Mouse (Mus musculus) liver, postnatal 0 days (tissue): ENCODE data around the gene Herc3.

Source experiments
- CTCF ChIP-seq: sonication (generic); IDR thresholded peaks from 2 replicates; pipeline ENCODE4 v1.5.1; 2016; ENCODE audit warnings: antibody characterized with exemption, low read depth
- EP300 ChIP-seq: IDR thresholded peaks from 2 replicates; pipeline ENCODE4 v1.6.1; 2016; ENCODE audit warnings: antibody characterized with exemption, low read depth, mild to moderate bottlenecking

DNA sequence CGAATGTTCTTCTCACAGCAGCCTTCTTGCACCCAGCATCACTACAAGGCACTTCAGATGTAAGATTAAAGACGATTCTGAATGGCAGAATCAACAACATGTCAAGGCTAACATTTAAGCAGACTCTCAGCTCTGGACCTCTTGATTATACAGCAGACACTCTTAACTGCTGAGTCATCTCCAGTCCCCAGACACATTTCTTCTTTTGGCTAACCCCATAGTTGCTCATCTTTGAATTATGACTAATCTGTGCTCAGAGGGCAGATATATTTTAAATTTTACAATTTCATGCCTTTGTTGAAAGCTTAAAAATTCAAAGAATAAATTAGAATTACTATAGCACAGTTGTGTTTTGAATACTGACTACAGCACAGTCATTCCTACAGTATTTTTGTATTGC is 9.9 kb downstream of the Herc3 start:
- no peak for TF ChIP-seq CTCF
- TF ChIP-seq EP300, result no peak
